Mouse (Mus musculus) MEL (cell line): Measurements from ENCODE around the gene Celf2. TPM values are rescaled to one million over a fixed set of nuclear protein-coding genes. Genes with fewer than 3 reads are reported as not detected.

Experiments used
- DNase-seq: peaks from one replicate; pipeline ENCODE4 v3.0.0; 2011; ENCODE audit warnings: low read depth, low spot score
- H3K27ac ChIP-seq: 2 replicates; pipeline ENCODE4 v1.5.1; 2012; ENCODE audit warnings: low read depth, mild to moderate bottlenecking, control low read depth, low read length, moderate library complexity; ENCODE audit not compliant: control insufficient read depth
- H3K27me3 ChIP-seq, 2 experiments: fragments of 150-350 bp in 1 of 2; sonication (generic) in 1 of 2; 2 replicates each; pipeline ENCODE4 v1.6.1; 2012; ENCODE audit warnings: low read length in 2 of 2, mild to moderate bottlenecking in 2 of 2, improper control_type of control experiment in 1 of 2, moderate library complexity in 1 of 2; ENCODE audit not compliant: insufficient read depth in 2 of 2, control insufficient read depth in 1 of 2
- H3K36me3 ChIP-seq, 2 experiments: 2 replicates each; pipeline ENCODE4 v1.6.1; 2012 to 2014; ENCODE audit warnings: low read length in 2 of 2, improper control_type of control experiment in 1 of 2, inconsistent platforms in 1 of 2, mild to moderate bottlenecking in 1 of 2; ENCODE audit not compliant: insufficient read depth in 2 of 2, control insufficient read depth in 1 of 2
- H3K4me1 ChIP-seq, 2 experiments: fragments of 150-350 bp in 1 of 2; sonication (generic) in 1 of 2; 2 replicates each; pipeline ENCODE4 v1.6.1; 2012; ENCODE audit warnings: low read length in 2 of 2, improper control_type of control experiment in 1 of 2, mild to moderate bottlenecking in 1 of 2; ENCODE audit not compliant: insufficient read depth in 2 of 2, control insufficient read depth in 1 of 2
- H3K4me3 ChIP-seq, 2 experiments: fragments of 150-350 bp in 1 of 2; sonication (generic) in 1 of 2; 2 replicates each; pipeline ENCODE4 v1.5.1; 2012; ENCODE audit warnings: low read depth in 2 of 2, low read length in 2 of 2, mild to moderate bottlenecking in 2 of 2, moderate library complexity in 2 of 2, control low read depth in 1 of 2, improper control_type of control experiment in 1 of 2; ENCODE audit not compliant: control insufficient read depth in 1 of 2, insufficient read depth in 1 of 2
- H3K79me2 ChIP-seq: 2 replicates; pipeline ENCODE4 v1.6.1; 2012; ENCODE audit warnings: mild to moderate bottlenecking, low read length, moderate library complexity; ENCODE audit not compliant: control insufficient read depth, poor library complexity, insufficient read depth
- H3K9ac ChIP-seq: 2 replicates; pipeline ENCODE4 v1.6.1; 2012; ENCODE audit warnings: low read depth, mild to moderate bottlenecking, control low read depth, low read length, moderate library complexity; ENCODE audit not compliant: control insufficient read depth, poor library complexity, severe bottlenecking
- H3K9me3 ChIP-seq: fragments of 150-350 bp; sonication (generic); replicated peaks from 2 replicates; pipeline ENCODE4 v1.6.1; 2012; ENCODE audit warnings: mild to moderate bottlenecking, low read length, improper control_type of control experiment, moderate library complexity; ENCODE audit not compliant: insufficient read depth
- CHD1 ChIP-seq: IDR thresholded peaks from 2 replicates; pipeline ENCODE4 v1.6.1; 2012; ENCODE audit warnings: low read depth, mild to moderate bottlenecking, inconsistent platforms, low read length, improper control_type of control experiment
- CTCF ChIP-seq, 3 experiments: IDR thresholded peaks in 2 of 3; conservative IDR thresholded peaks in 1 of 3; 2 replicates each; pipeline ENCODE4 v1.5.1; 2011 to 2012; ENCODE audit warnings: low read length in 3 of 3, low read depth in 2 of 3, mild to moderate bottlenecking in 2 of 3, improper control_type of control experiment in 1 of 3, inconsistent platforms in 1 of 3, mixed read lengths in 1 of 3, moderate library complexity in 1 of 3; ENCODE audit not compliant: control insufficient read depth in 1 of 3, insufficient read depth in 1 of 3, poor library complexity in 1 of 3, severe bottlenecking in 1 of 3
- E2F4 ChIP-seq: IDR thresholded peaks from 2 replicates; pipeline ENCODE4 v1.6.1; 2011; ENCODE audit warnings: low read depth, low read length, improper control_type of control experiment, borderline replicate concordance
- ELF1 ChIP-seq: IDR thresholded peaks from 2 replicates; pipeline ENCODE4 v1.6.1; 2014; ENCODE audit warnings: low read depth, mild to moderate bottlenecking, inconsistent platforms, low read length, improper control_type of control experiment, moderate library complexity
- ETS1 ChIP-seq: IDR thresholded peaks from 2 replicates; pipeline ENCODE4 v1.6.1; 2012; ENCODE audit warnings: low read depth, mild to moderate bottlenecking, inconsistent platforms, low read length, improper control_type of control experiment, moderate library complexity
- GABPA ChIP-seq: IDR thresholded peaks from 2 replicates; pipeline ENCODE4 v1.6.1; 2012; ENCODE audit warnings: low read depth, mild to moderate bottlenecking, inconsistent platforms, low read length, improper control_type of control experiment, moderate library complexity
- HCFC1 ChIP-seq: IDR thresholded peaks from 2 replicates; pipeline ENCODE4 v1.6.1; 2012; ENCODE audit warnings: low read depth, mild to moderate bottlenecking, inconsistent platforms, low read length, improper control_type of control experiment, moderate library complexity
- JUND ChIP-seq: IDR thresholded peaks from 2 replicates; pipeline ENCODE4 v1.6.1; 2011; ENCODE audit warnings: low read depth, mild to moderate bottlenecking, improper control_type of control experiment, low read length
- KAT2A ChIP-seq: conservative IDR thresholded peaks from 2 replicates; pipeline ENCODE4 v1.6.1; 2012; ENCODE audit warnings: low read depth, low read length, improper control_type of control experiment, inconsistent platforms
- MAFK ChIP-seq: IDR thresholded peaks from 2 replicates; pipeline ENCODE4 v1.6.1; 2011; ENCODE audit warnings: low read depth, mild to moderate bottlenecking, low read length, improper control_type of control experiment, borderline replicate concordance
- MAX ChIP-seq: IDR thresholded peaks from 2 replicates; pipeline ENCODE4 v1.6.1; 2011; ENCODE audit warnings: low read length, improper control_type of control experiment
- MAZ ChIP-seq: IDR thresholded peaks from 2 replicates; pipeline ENCODE4 v1.6.1; 2012; ENCODE audit warnings: low read depth, mild to moderate bottlenecking, inconsistent platforms, low read length, improper control_type of control experiment
- MEF2A ChIP-seq: IDR thresholded peaks from 2 replicates; pipeline ENCODE4 v1.6.1; 2014; ENCODE audit warnings: low read depth, mild to moderate bottlenecking, inconsistent platforms, low read length, improper control_type of control experiment; ENCODE audit not compliant: poor library complexity, insufficient replicate concordance, severe bottlenecking; ENCODE audit errors: extremely low read depth
- MXI1 ChIP-seq: IDR thresholded peaks from 2 replicates; pipeline ENCODE4 v1.6.1; 2011; ENCODE audit warnings: mild to moderate bottlenecking, low read depth, low read length, improper control_type of control experiment
- MYC ChIP-seq: IDR thresholded peaks from 2 replicates; pipeline ENCODE4 v1.6.1; 2011; ENCODE audit warnings: low read depth, mild to moderate bottlenecking, low read length, improper control_type of control experiment, moderate library complexity
- NELFE ChIP-seq: IDR thresholded peaks from 2 replicates; pipeline ENCODE4 v1.6.1; 2011; ENCODE audit warnings: low read depth, low read length, improper control_type of control experiment
- NRF1 ChIP-seq: IDR thresholded peaks from 2 replicates; pipeline ENCODE4 v1.6.1; 2014; ENCODE audit warnings: low read depth, mild to moderate bottlenecking, inconsistent platforms, low read length, improper control_type of control experiment, moderate library complexity; ENCODE audit not compliant: poor library complexity, insufficient read depth, severe bottlenecking
- POLR2AphosphoS2 ChIP-seq: IDR thresholded peaks from 2 replicates; pipeline ENCODE4 v1.6.1; 2011; ENCODE audit warnings: low read length, improper control_type of control experiment
- POLR2AphosphoS5 ChIP-seq: IDR thresholded peaks from 2 replicates; pipeline ENCODE4 v1.6.1; 2012; ENCODE audit warnings: low read depth, borderline replicate concordance, mild to moderate bottlenecking, inconsistent platforms, low read length, moderate library complexity, mixed read lengths
- RAD21 ChIP-seq: IDR thresholded peaks from 2 replicates; pipeline ENCODE4 v1.6.1; 2011; ENCODE audit warnings: mild to moderate bottlenecking, low read depth, low read length, improper control_type of control experiment
- SIN3A ChIP-seq: IDR thresholded peaks from 2 replicates; pipeline ENCODE4 v1.6.1; 2012; ENCODE audit warnings: low read length, improper control_type of control experiment, inconsistent platforms
- SMC3 ChIP-seq: IDR thresholded peaks from 2 replicates; pipeline ENCODE4 v1.6.1; 2011; ENCODE audit warnings: low read depth, low read length, improper control_type of control experiment
- TBP ChIP-seq: IDR thresholded peaks from 2 replicates; pipeline ENCODE4 v1.8.0; 2011; ENCODE audit warnings: low read depth, low read length, improper control_type of control experiment
- TCF12 ChIP-seq: IDR thresholded peaks from 2 replicates; pipeline ENCODE4 v1.6.1; 2014; ENCODE audit warnings: low read depth, mild to moderate bottlenecking, inconsistent platforms, low read length, improper control_type of control experiment, moderate library complexity
- UBTF ChIP-seq: IDR thresholded peaks from 2 replicates; pipeline ENCODE4 v1.6.1; 2012; ENCODE audit warnings: low read depth, mild to moderate bottlenecking, inconsistent platforms, low read length, improper control_type of control experiment, moderate library complexity, borderline replicate concordance; ENCODE audit not compliant: insufficient read depth
- ZMIZ1 ChIP-seq: IDR thresholded peaks from 2 replicates; pipeline ENCODE4 v1.6.1; 2012; ENCODE audit warnings: low read depth, mild to moderate bottlenecking, inconsistent platforms, low read length, improper control_type of control experiment, moderate library complexity
- polyA plus RNA-seq, 2 experiments: library from polyadenylated mRNA; stranded (reverse) in 1 of 2; unstranded in 1 of 2; fragments of >175 nt in 1 of 2; fragments of >200 nt in 1 of 2; gene quantifications; 2 replicates each; pipeline versions ENCODE4 v1.2.1 to v1.2.4; 2012; ENCODE audit warnings: low replicate concordance in 2 of 2, low read depth in 1 of 2; ENCODE audit not compliant: insufficient read length in 2 of 2, insufficient read depth in 1 of 2, missing spikeins in 1 of 2
- total RNA-seq: library from RNA; depleted of rRNA; stranded (reverse); fragments of 300-350 nt; gene quantifications from 2 replicates; pipeline ENCODE4 v1.2.3, GENCODE M21; 2012

The Celf2 gene
- total and polyA plus RNA-seq, 3 experiments: 8.9 to 16.7 TPM; not detected in 1

- no peaks in the 10 kb centered on the region for H3K36me3 ChIP-seq
- no peak overlapping the region for H3K9ac ChIP-seq
- DNase-seq: no peak
- H3K27me3 ChIP-seq: no peaks in the 10 kb centered on the region
- H3K9me3 ChIP-seq: no peaks in the 10 kb centered on the region
- H3K4me3 ChIP-seq: no peak overlapping the region
- no peaks in the 10 kb centered on the region for H3K4me1 ChIP-seq
- H3K79me2 ChIP-seq: no peaks in the 10 kb centered on the region
- H3K27ac ChIP-seq: no peak overlapping the region
- no peak for TF ChIP-seq CTCF (IDR thresholded peaks at IDR 0.05 in 2 of 3, conservative IDR thresholded peaks at IDR 0.05 in 1 of 3; ENCODE audit: control insufficient read depth in 1 of 3, insufficient read depth in 1 of 3, low read depth in 2 of 3, low read length in 3 of 3, poor library complexity in 1 of 3, severe bottlenecking in 1 of 3)
- no peak for TF ChIP-seq HCFC1
- TF ChIP-seq JUND: no peak
- TF ChIP-seq MAX: no peak
- no peak for TF ChIP-seq E2F4
- TF ChIP-seq MXI1: no peak
- no peak for TF ChIP-seq SMC3
- no peak for TF ChIP-seq TBP
- no peak for TF ChIP-seq RAD21
- TF ChIP-seq MAFK: no peak
Observed at GRCm38 (mm10) chr2:7346703-7347461, 162.5 kb downstream of the Celf2 start.

GRCm38 (mm10) chr2:7344951-7345350 is 164.4 kb downstream of the Celf2 start:
- no peaks in the 10 kb centered on the region for H3K4me1 ChIP-seq
- H3K36me3 ChIP-seq: no peaks in the 10 kb centered on the region
- H3K4me3 ChIP-seq: no peak overlapping the region
- no peaks in the 10 kb centered on the region for H3K79me2 ChIP-seq
- no peak for TF ChIP-seq UBTF
- TF ChIP-seq CHD1: no peak
- TF ChIP-seq SIN3A: no peak
- no peak for TF ChIP-seq NELFE
- TF ChIP-seq KAT2A: no peak
- TF ChIP-seq TBP: no peak
- TF ChIP-seq POLR2AphosphoS5: no peak
- no peak for TF ChIP-seq MYC
- TF ChIP-seq ELF1: no peak
- no peak for TF ChIP-seq ZMIZ1
- TF ChIP-seq MAZ: no peak
- TF ChIP-seq MAX: no peak
- TF ChIP-seq MEF2A: no peak
- TF ChIP-seq POLR2AphosphoS2: no peak
- no peak for TF ChIP-seq NRF1
- TF ChIP-seq MXI1: no peak
- no peak for TF ChIP-seq ETS1
- no peak for TF ChIP-seq GABPA
- no peak for TF ChIP-seq TCF12
- DNase-seq: no peak
- no peaks in the 10 kb centered on the region for H3K9me3 ChIP-seq
- H3K27ac ChIP-seq: no peak overlapping the region
- no peaks in the 10 kb centered on the region for H3K27me3 ChIP-seq
- no peak overlapping the region for H3K9ac ChIP-seq
